Mouse (Mus musculus): ENCODE results near the gene Barhl1. TPM values are rescaled to one million over a fixed set of nuclear protein-coding genes. Genes with fewer than 3 reads are reported as not detected.

Barhl1 gene
- polyA plus RNA-seq, 1 experiment from 2014 or later, result not detected

DNA sequence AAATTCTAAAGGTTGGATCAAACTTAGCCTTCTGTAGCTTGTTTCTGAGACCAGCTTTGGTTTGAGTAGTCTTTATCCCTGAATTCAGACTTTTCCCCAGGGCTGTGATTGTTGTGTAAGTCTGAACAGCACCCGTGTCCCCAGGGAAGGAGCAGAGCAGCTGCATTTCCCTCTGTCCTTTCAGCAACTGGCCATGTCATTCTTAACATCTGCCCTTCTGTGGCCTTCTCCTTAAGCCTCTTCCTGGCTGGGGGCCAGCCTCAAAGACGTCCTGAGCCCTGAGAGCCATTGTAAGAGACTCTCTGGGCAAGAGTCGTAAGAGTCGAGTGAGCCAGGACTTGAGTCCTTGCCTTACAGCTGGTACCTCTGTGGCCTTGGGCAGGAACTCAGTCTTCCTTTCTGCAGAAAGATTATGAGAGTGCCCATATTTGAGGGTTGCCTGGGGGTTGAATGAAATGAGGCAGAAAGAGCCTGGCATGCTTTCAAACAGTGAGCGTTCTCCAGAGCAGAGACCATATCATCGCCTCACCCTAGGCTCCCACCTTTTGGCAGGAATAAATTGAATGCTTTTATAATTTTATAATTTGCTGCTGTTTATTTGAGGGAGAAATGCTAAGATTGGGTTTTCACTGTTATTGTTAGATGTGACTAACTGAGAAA lies 33.5 kb downstream of the Barhl1 start:
- Histone ChIP-seq H3K27me3 (ENCODE audit: low read depth, poor library complexity, severe bottlenecking) (no peaks in the 10 kb centered on the region), H3K9me3 (replicated peaks) (no peaks in the 10 kb centered on the region), H3K4me1 (no peaks in the 10 kb centered on the region), H3K4me3 (no peak overlapping the region), H3K27ac (no peak overlapping the region), H3K36me3 (peaks cover 79% of the 10 kb centered on the region)
- 85% methylated on average over 6 of the region's 6 CpGs for WGBS
- no peak for DNase-seq (ENCODE audit: low spot score)

DNA sequence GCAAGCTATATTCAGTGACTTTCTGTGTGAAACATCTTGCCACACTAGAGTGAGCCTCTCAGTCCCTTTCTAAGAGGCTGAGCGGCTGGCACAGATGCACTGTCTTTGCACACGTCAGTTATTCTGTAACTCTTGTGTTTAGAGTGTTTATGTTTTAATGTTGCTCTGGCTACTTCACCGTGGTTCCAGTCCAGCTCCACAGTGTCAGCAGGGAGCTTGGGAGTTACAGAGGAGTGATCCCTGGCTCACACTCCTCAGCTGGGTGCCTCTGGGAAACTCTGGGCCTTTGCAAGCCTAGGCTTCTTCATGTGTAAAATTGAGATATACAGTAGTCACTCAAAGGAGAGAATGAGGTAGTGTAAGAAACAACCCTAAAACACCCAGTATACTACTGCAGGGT lies 34.4 kb downstream of the Barhl1 start:
- H3K9me3 ChIP-seq (replicated peaks), result no peaks in the 10 kb centered on the region
- WGBS, result 91% methylated on average over 3 of the region's 3 CpGs

GRCm38 (mm10) chr2:28881275-28881674 lies 35.2 kb downstream of the Barhl1 start:
- no peak for DNase-seq (ENCODE audit: low spot score)
- H3K4me1 ChIP-seq, result no peaks in the 10 kb centered on the region
- no peaks in the 10 kb centered on the region for H3K27me3 ChIP-seq (ENCODE audit: low read depth, poor library complexity, severe bottlenecking)
- H3K9me3 ChIP-seq (replicated peaks), result no peaks in the 10 kb centered on the region
- no peak overlapping the region for H3K27ac ChIP-seq
- no peak overlapping the region for H3K4me3 ChIP-seq
- 93% methylated on average over 3 of the region's 3 CpGs for WGBS
- peaks cover 79% of the 10 kb centered on the region for H3K36me3 ChIP-seq

More for the DNA sequence above, 34.4 kb downstream of the Barhl1 start:
- H3K27me3 ChIP-seq (ENCODE audit: low read depth, poor library complexity, severe bottlenecking), result no peaks in the 10 kb centered on the region
- no peak for DNase-seq (ENCODE audit: low spot score)
- H3K4me3 ChIP-seq, result no peak overlapping the region
- H3K36me3 ChIP-seq, result peaks cover 79% of the 10 kb centered on the region
- H3K4me1 ChIP-seq, result no peaks in the 10 kb centered on the region
- no peak overlapping the region for H3K27ac ChIP-seq

DNA sequence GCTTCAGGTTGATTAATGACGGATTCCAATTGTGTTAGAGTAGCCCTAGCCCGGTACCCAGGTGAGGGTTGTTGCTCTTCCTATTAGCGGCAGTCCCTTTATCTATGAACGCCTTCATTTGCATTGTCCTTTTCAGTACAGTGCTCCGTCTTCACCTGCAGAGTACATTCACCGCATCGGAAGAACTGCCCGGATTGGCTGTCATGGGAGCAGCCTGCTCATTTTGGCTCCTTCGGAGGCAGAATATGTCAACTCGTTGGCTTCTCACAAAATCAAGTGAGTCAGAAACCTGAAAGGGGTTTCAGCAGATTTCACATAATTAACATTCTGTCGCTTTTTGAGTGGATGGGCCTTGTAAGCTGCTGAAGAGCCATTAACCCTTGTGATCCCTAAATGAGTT lies 40.9 kb downstream of the Barhl1 start:
- no peak overlapping the region for H3K27ac ChIP-seq
- no peak overlapping the region for H3K4me3 ChIP-seq
- H3K36me3 ChIP-seq, result peaks cover 65% of the 10 kb centered on the region
- H3K9me3 ChIP-seq (replicated peaks), result no peaks in the 10 kb centered on the region
- WGBS, result 88% methylated on average over 11 of the region's 11 CpGs
- no peaks in the 10 kb centered on the region for H3K27me3 ChIP-seq (ENCODE audit: low read depth, poor library complexity, severe bottlenecking)
- DNase-seq (ENCODE audit: low spot score), result no peak
- H3K4me1 ChIP-seq, result no peaks in the 10 kb centered on the region

DNA sequence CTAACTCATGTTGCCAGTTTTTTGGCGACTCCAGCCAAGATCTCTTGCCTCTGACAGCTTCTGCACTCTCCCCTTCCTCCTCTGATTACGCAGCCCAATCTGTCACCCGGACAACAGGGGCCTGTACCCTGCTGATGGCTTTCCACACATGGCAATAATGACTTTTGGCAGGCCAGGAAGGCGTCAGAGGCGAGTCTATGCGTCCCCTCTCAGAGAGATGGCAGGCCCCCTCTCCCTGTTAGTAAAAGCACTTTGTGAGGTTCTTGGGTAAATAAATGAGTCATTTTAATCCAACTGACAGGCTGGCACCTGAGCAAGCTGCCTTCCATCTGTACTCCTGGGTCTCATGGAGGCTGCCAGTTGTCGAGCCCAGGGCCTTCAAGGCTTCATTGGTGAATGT lies 49.0 kb downstream of the Barhl1 start:
- H3K4me1 ChIP-seq, result no peaks in the 10 kb centered on the region
- H3K9me3 ChIP-seq (replicated peaks), result no peaks in the 10 kb centered on the region
- 71% methylated on average over 7 of the region's 7 CpGs for WGBS
- H3K27ac ChIP-seq, result no peak overlapping the region
- H3K27me3 ChIP-seq (ENCODE audit: low read depth, poor library complexity, severe bottlenecking), result no peaks in the 10 kb centered on the region
- H3K36me3 ChIP-seq, result peaks cover 73% of the 10 kb centered on the region
- DNase-seq (ENCODE audit: low spot score), result no peak
- H3K4me3 ChIP-seq, result no peak overlapping the region

GRCm38 (mm10) chr2:28863857-28864256 lies 52.6 kb downstream of the Barhl1 start:
- Histone ChIP-seq H3K27me3 (ENCODE audit: low read depth, poor library complexity, severe bottlenecking) (no peaks in the 10 kb centered on the region), H3K4me1 (no peaks in the 10 kb centered on the region), H3K36me3 (peaks cover 99% of the 10 kb centered on the region), H3K27ac (no peak overlapping the region), H3K9me3 (replicated peaks) (no peaks in the 10 kb centered on the region), H3K4me3 (no peak overlapping the region)
- DNase-seq (ENCODE audit: low spot score), result no peak

GRCm38 (mm10) chr2:28860678-28861423 lies 55.6 kb downstream of the Barhl1 start:
- Histone ChIP-seq H3K27me3 (ENCODE audit: low read depth, poor library complexity, severe bottlenecking) (no peaks in the 10 kb centered on the region), H3K9me3 (replicated peaks) (no peaks in the 10 kb centered on the region), H3K36me3 (peaks cover 98% of the 10 kb centered on the region), H3K4me1 (no peaks in the 10 kb centered on the region), H3K27ac (no peak overlapping the region), H3K4me3 (no peak overlapping the region)
- WGBS, result 94% methylated on average over 8 of the region's 8 CpGs
- DNase-seq (ENCODE audit: low spot score), result no peak

DNA sequence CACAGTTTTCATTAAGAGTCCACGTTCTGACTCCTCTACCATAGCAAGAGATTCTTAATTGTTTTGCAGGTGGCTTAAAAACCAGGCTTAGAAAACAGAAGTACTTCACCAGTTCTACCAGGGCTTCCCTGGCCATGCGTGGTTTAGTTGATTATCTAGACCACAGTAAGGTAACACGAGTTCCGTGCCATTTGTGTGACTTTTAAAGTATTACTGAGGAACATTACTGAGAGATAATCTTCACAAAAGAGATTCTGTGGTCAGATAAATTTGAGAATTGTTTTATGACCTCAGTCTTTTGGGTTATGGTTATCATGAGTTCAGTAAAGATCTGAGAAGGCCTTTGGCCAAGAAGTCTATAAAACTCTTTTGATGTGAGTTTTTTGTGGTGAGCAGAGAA lies 57.2 kb downstream of the Barhl1 start:
- Histone ChIP-seq H3K36me3 (peaks cover 97% of the 10 kb centered on the region), H3K4me3 (no peak overlapping the region), H3K27ac (no peak overlapping the region), H3K9me3 (replicated peaks) (no peaks in the 10 kb centered on the region), H3K27me3 (ENCODE audit: low read depth, poor library complexity, severe bottlenecking) (no peaks in the 10 kb centered on the region), H3K4me1 (no peaks in the 10 kb centered on the region)
- WGBS, result 91% methylated on average over 4 of the region's 4 CpGs
- no peak for DNase-seq (ENCODE audit: low spot score)

Other genes starting within 250 kb of the Barhl1 start
- gene Spaca9, start 216.9 kb downstream of the Barhl1 start, polyA plus RNA-seq (2016; fragmentation: Nextera tagmentation; extraction: Ambion mirVana), result 2.5 and 2.8 TPM in 2 replicates
- 0.41 and 0.58 TPM in 2 replicates for gene Ak8, start 216.5 kb downstream of the Barhl1 start, polyA plus RNA-seq (2016; fragmentation: Nextera tagmentation; extraction: Ambion mirVana)
- gene Gtf3c4, start 76.3 kb downstream of the Barhl1 start, polyA plus RNA-seq (2016; fragmentation: Nextera tagmentation; extraction: Ambion mirVana), result 23.5 and 27.1 TPM in 2 replicates
- gene Ddx31, start 76.3 kb downstream of the Barhl1 start, polyA plus RNA-seq (2016; fragmentation: Nextera tagmentation; extraction: Ambion mirVana), result 23.5 and 23.6 TPM in 2 replicates
- gene Cfap77, start 138.4 kb upstream of the Barhl1 start, polyA plus RNA-seq (2016; fragmentation: Nextera tagmentation; extraction: Ambion mirVana), result 0.29 and 0.44 TPM in 2 replicates
- 10.3 and 12.5 TPM in 2 replicates for gene Ttf1, start 143.6 kb upstream of the Barhl1 start, polyA plus RNA-seq (2016; fragmentation: Nextera tagmentation; extraction: Ambion mirVana)
- 12.0 and 16.4 TPM in 2 replicates for gene Setx, start 207.5 kb upstream of the Barhl1 start, polyA plus RNA-seq (2016; fragmentation: Nextera tagmentation; extraction: Ambion mirVana)

All from limb, embryonic 10.5 days (tissue).